Mouse (Mus musculus) limb, embryonic 11.5 days (tissue): Measurements from ENCODE around the gene Actrt2. TPM values are rescaled to one million over a fixed set of nuclear protein-coding genes. Genes with fewer than 3 reads are reported as not detected.

Source experiments
- ATAC-seq: fragments of 200-750 bp; cut with Nextera tagmentation; 2 replicates; pipeline ENCODE4 v1.8.0; 2017; ENCODE audit warnings: low read depth; ENCODE audit not compliant: insufficient number of reproducible peaks, low FRiP score, low TSS enrichment
- DNase-seq: peaks from one replicate; pipeline ENCODE4 v3.0.0-alpha.2; 2015; ENCODE audit warnings: low spot score
- H3K27ac ChIP-seq: fragments of 300-500 bp; sonication (generic); replicated peaks from 2 replicates; pipeline ENCODE4 v1.5.1; 2014; ENCODE audit warnings: low read depth, mild to moderate bottlenecking, low read length
- H3K27me3 ChIP-seq: fragments of 300-500 bp; sonication (generic); 2 replicates; pipeline ENCODE4 v1.6.1; 2014; ENCODE audit warnings: mild to moderate bottlenecking, low read length, mixed read lengths; ENCODE audit not compliant: control insufficient read depth, insufficient read depth
- H3K36me3 ChIP-seq: fragments of 300-500 bp; sonication (generic); 2 replicates; pipeline ENCODE4 v1.6.1; 2014; ENCODE audit warnings: mild to moderate bottlenecking, low read length, moderate library complexity, mixed read lengths; ENCODE audit not compliant: control insufficient read depth, insufficient read depth
- H3K4me1 ChIP-seq: fragments of 300-500 bp; sonication (generic); 2 replicates; pipeline ENCODE4 v1.6.1; 2014; ENCODE audit warnings: low read length, mixed read lengths; ENCODE audit not compliant: control insufficient read depth, insufficient read depth
- H3K4me2 ChIP-seq: fragments of 300-500 bp; sonication (generic); 2 replicates; pipeline ENCODE4 v1.6.1; 2014; ENCODE audit warnings: low read depth, mild to moderate bottlenecking, moderate library complexity; ENCODE audit not compliant: severe bottlenecking
- H3K4me3 ChIP-seq: fragments of 300-500 bp; sonication (generic); 2 replicates; pipeline ENCODE4 v1.5.1; 2014; ENCODE audit warnings: low read depth, low read length
- H3K9ac ChIP-seq: fragments of 300-500 bp; sonication (generic); 2 replicates; pipeline ENCODE4 v1.6.1; 2014; ENCODE audit warnings: mild to moderate bottlenecking, low read length
- H3K9me3 ChIP-seq: fragments of 300-500 bp; sonication (generic); 2 replicates; pipeline ENCODE4 v1.6.1; 2016; ENCODE audit warnings: low read length; ENCODE audit not compliant: control insufficient read depth
- WGBS: fragments of 180-500 bp; shearing (Covaris S2); extraction: QIAGEN DNeasy Blood & Tissue Kit; methylation state at CpG from one replicate; pipeline ENCODE4 v1.1.7; 2014; 5-methylcytosine and 5-hydroxymethylcytosine counted together
- polyA plus RNA-seq: library from polyadenylated mRNA; unstranded; fragments of >200 nt; fragmentation: Nextera tagmentation; extraction: Ambion mirVana; gene quantifications from 2 replicates; pipeline ENCODE4 v1.2.1, GENCODE M21; 2014

Actrt2 gene
- polyA plus RNA-seq, 1 experiment from 2014 or later: not detected

DNA sequence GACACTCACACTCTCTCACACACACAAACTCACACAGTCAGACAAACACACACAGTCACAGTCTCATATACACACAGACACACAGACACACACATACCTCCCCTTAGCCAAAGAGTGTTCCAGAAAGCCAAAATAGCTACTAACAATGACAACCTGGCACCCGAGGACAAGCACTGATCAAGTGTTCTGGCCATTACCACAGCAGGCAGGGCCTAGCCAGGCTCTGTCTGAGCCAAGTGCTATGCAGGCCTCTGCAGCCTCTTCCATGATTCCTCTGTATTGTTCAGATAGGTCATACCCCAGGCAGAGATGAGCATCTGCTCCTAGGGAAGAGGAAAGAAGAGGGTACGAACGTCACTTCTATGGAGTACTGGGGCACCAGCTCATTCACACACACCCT is 44.4 kb downstream of the Actrt2 start:
- Histone ChIP-seq H3K4me1 (peaks cover 51% of the 10 kb centered on the region), H3K27me3 (no peaks in the 10 kb centered on the region)
- 88% methylated on average over 3 of the region's 3 CpGs for WGBS

GRCm38 (mm10) chr4:154622521-154622920 is 45.1 kb downstream of the Actrt2 start:
- Histone ChIP-seq H3K9me3 (no peaks in the 10 kb centered on the region), H3K27me3 (no peaks in the 10 kb centered on the region), H3K4me3 (no peak overlapping the region), H3K4me1 (peaks cover 54% of the 10 kb centered on the region), H3K4me2 (no peak overlapping the region), H3K36me3 (no peaks in the 10 kb centered on the region; the same call in 1 of the 2 replicates), H3K9ac (no peak overlapping the region), H3K27ac (no peak overlapping the region)
- ATAC-seq: no peak
- DNase-seq: no peak
- 87% methylated on average over 4 of the region's 4 CpGs for WGBS

More for the DNA sequence above, 44.4 kb downstream of the Actrt2 start:
- Histone ChIP-seq H3K4me3 (no peak overlapping the region), H3K36me3 (no peaks in the 10 kb centered on the region; the same call in 1 of the 2 replicates), H3K27ac (no peak overlapping the region), H3K9ac (no peak overlapping the region), H3K9me3 (no peaks in the 10 kb centered on the region), H3K4me2 (no peak overlapping the region)
- no peak for DNase-seq
- no peak for ATAC-seq

Other genes with a start within 250 kb of the Actrt2 start
- gene Prdm16, start 31.0 kb downstream of the Actrt2 start, polyA plus RNA-seq: 78.2 and 87.1 TPM in 2 replicates
- gene Ttc34, start 169.6 kb upstream of the Actrt2 start, polyA plus RNA-seq: 0.10 and 0.32 TPM in 2 replicates
- gene Mmel1, start 201.7 kb upstream of the Actrt2 start, polyA plus RNA-seq: not detected in 2 replicates
- 37.4 and 41.9 TPM in 2 replicates for gene Fam213b, start 231.3 kb upstream of the Actrt2 start, polyA plus RNA-seq